Mouse (Mus musculus) ES-E14 (cell line): ENCODE data around the gene Atp6v1a. TPM values are rescaled to one million over a fixed set of nuclear protein-coding genes. Genes with fewer than 3 reads are reported as not detected.

Experiments
- DNase-seq: peaks from one replicate; pipeline ENCODE4 v3.0.0-alpha.2; 2013; ENCODE audit warnings: low read depth, low spot score
- H3K27ac ChIP-seq: 2 replicates; pipeline ENCODE4 v1.5.1; 2012; ENCODE audit warnings: low read depth, mild to moderate bottlenecking, low read length, moderate library complexity, mixed read lengths; ENCODE audit not compliant: poor library complexity, insufficient read depth, severe bottlenecking
- H3K36me3 ChIP-seq: 2 replicates; pipeline ENCODE4 v1.6.1; 2012; ENCODE audit warnings: mild to moderate bottlenecking, low read length, moderate library complexity, mixed read lengths; ENCODE audit not compliant: control insufficient read depth, poor library complexity, insufficient read depth, severe bottlenecking
- H3K4me1 ChIP-seq, 2 experiments: fragments of 150-350 bp in 1 of 2; sonication (generic) in 1 of 2; 2 replicates each; pipeline ENCODE4 v1.6.1; 2012; ENCODE audit warnings: low read length in 2 of 2, mild to moderate bottlenecking in 1 of 2, mixed read lengths in 1 of 2; ENCODE audit not compliant: control insufficient read depth in 2 of 2, insufficient read depth in 2 of 2, poor library complexity in 1 of 2
- H3K4me3 ChIP-seq, 2 experiments: fragments of 150-350 bp in 1 of 2; sonication (generic) in 1 of 2; 2 replicates each; pipeline ENCODE4 v1.5.1; 2012; ENCODE audit warnings: low read length in 2 of 2, low read depth in 1 of 2, mild to moderate bottlenecking in 1 of 2, mixed read lengths in 1 of 2; ENCODE audit not compliant: insufficient read depth in 1 of 2, poor library complexity in 1 of 2, severe bottlenecking in 1 of 2
- H3K9ac ChIP-seq: 2 replicates; pipeline ENCODE4 v1.6.1; 2012; ENCODE audit warnings: low read depth, mild to moderate bottlenecking, low read length, mixed read lengths; ENCODE audit not compliant: poor library complexity, insufficient read depth, severe bottlenecking
- H3K9me3 ChIP-seq: fragments of 150-350 bp; sonication (generic); 2 replicates; pipeline ENCODE4 v1.6.1; 2012; ENCODE audit warnings: low read depth, mild to moderate bottlenecking, low read length; ENCODE audit not compliant: control insufficient read depth, insufficient read depth
- CHD2 ChIP-seq: IDR thresholded peaks from 2 replicates; pipeline ENCODE4 v1.6.1; 2014; ENCODE audit warnings: mild to moderate bottlenecking, low read depth, low read length, inconsistent platforms
- HCFC1 ChIP-seq: IDR thresholded peaks from 2 replicates; pipeline ENCODE4 v1.6.1; 2012; ENCODE audit warnings: low read length, inconsistent platforms, borderline replicate concordance; ENCODE audit not compliant: insufficient read depth
- MAFK ChIP-seq: IDR thresholded peaks from 2 replicates; pipeline ENCODE4 v1.6.1; 2014; ENCODE audit warnings: mild to moderate bottlenecking, low read depth, low read length, inconsistent platforms; ENCODE audit not compliant: insufficient read depth
- ZC3H11A ChIP-seq: IDR thresholded peaks from 2 replicates; pipeline ENCODE4 v1.6.1; 2012; ENCODE audit warnings: low read depth, mild to moderate bottlenecking, inconsistent platforms, low read length, borderline replicate concordance
- ZNF384 ChIP-seq: IDR thresholded peaks from 2 replicates; pipeline ENCODE4 v1.6.1; 2012; ENCODE audit warnings: low read depth, low read length, inconsistent platforms
- in situ Hi-C, 2 experiments: fragments of 600-800 bp; cut with MboI; formaldehyde crosslinking; loops; one replicate each; pipeline ENCODE4 v1.15.1; 2025; ENCODE audit warnings: low sequenced_read_pairs in 2 of 2, inconsistent platforms in 1 of 2; ENCODE audit not compliant: unreplicated experiment in 2 of 2
- total RNA-seq: library from RNA; depleted of rRNA; stranded (reverse); fragments of 300-350 nt; gene quantifications from 2 replicates; pipeline ENCODE4 v1.2.3, GENCODE M21; 2012

Gene Atp6v1a
- total RNA-seq, 1 experiment, result 82.8 TPM

DNA sequence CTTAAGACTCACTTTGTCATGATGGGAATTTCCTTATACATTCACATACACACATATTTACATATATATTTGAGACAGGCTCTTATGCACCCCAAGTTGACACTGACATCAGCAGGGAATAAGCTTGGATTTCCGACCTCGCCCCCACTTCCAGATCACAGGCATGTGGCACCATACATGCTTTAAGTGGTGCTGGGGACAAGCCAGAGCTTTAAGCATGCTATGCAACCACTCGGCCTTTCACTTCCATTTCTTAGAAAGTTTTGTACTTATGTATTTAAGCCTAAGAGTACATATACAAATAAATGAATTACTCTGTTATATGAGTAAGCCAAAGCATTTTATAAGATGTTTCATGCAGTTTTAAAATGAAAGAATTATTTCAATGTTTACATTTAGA is 6.3 kb downstream of the Atp6v1a start:
- TF ChIP-seq MAFK (no peak), ZNF384 (no peak), CHD2 (no peak), HCFC1 (no peak), ZC3H11A (no peak)
- in situ Hi-C loops, result no loop called here
- peaks cover 0 to 4% of the 10 kb centered on the region in 2 experiments; a peak in 1 of 4 replicates for H3K4me1 ChIP-seq
- DNase-seq, result no peak
- H3K9me3 ChIP-seq, result no peaks in the 10 kb centered on the region
- H3K4me3 ChIP-seq, result no peak overlapping the region
- no peaks in the 10 kb centered on the region for H3K36me3 ChIP-seq
- H3K9ac ChIP-seq, result no peak overlapping the region
- H3K27ac ChIP-seq, result no peak overlapping the region

DNA sequence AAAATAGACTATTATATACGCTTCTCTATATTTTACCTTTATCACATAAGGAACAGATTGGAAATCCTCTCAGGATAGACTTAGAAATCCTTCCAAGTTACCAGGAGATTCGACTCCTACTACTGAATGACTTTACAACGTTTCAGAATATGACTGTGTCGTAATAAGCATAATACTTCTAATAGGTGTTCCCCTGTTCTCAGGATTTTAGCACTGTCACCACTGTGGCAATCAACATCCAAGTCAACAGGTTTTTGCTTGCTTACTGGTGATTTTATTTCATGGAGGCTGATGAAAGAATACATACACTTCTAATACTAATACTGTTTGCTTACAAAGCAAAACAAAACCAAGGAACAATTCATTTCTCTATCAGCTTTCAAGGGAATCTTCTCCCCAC is 7.2 kb downstream of the Atp6v1a start:
- H3K4me1 ChIP-seq, result peaks cover 0 to 4% of the 10 kb centered on the region in 2 experiments; a peak in 1 of 4 replicates
- no peak overlapping the region for H3K4me3 ChIP-seq
- H3K9ac ChIP-seq, result no peak overlapping the region
- in situ Hi-C loops, result no loop called here
- H3K36me3 ChIP-seq, result no peaks in the 10 kb centered on the region
- no peak for DNase-seq
- no peaks in the 10 kb centered on the region for H3K9me3 ChIP-seq
- H3K27ac ChIP-seq, result no peak overlapping the region
- no peak for TF ChIP-seq ZNF384
- no peak for TF ChIP-seq CHD2
- TF ChIP-seq MAFK, result no peak
- no peak for TF ChIP-seq HCFC1
- TF ChIP-seq ZC3H11A, result no peak

DNA sequence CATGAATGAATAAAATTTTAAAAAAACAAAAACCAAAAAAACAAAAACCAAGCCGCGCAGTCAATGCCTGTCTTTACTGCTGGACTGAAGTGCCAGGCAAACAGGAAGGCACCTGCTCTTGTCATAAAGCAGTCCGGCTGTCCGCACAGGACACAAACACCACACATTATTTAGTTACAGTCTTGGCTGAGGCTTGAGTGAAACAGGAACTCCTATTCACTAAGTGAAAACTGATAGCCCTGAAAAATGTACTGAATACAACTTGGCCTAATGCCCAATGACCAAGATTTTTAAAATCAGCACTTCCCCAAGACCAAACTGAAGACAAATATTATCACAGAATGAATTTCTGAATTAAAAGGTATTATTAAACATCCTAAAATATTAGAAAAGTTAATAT is 13.1 kb downstream of the Atp6v1a start:
- Histone ChIP-seq H3K27ac (no peak overlapping the region), H3K9me3 (no peaks in the 10 kb centered on the region), H3K9ac (no peak overlapping the region), H3K4me1 (peaks cover 0 to 2% of the 10 kb centered on the region in 2 experiments; a peak in 1 of 4 replicates), H3K36me3 (no peaks in the 10 kb centered on the region), H3K4me3 (no peak overlapping the region)
- DNase-seq, result no peak
- in situ Hi-C loops, result no loop called here
- no peak for TF ChIP-seq HCFC1
- no peak for TF ChIP-seq ZC3H11A
- no peak for TF ChIP-seq ZNF384
- TF ChIP-seq CHD2, result no peak
- TF ChIP-seq MAFK, result no peak

DNA sequence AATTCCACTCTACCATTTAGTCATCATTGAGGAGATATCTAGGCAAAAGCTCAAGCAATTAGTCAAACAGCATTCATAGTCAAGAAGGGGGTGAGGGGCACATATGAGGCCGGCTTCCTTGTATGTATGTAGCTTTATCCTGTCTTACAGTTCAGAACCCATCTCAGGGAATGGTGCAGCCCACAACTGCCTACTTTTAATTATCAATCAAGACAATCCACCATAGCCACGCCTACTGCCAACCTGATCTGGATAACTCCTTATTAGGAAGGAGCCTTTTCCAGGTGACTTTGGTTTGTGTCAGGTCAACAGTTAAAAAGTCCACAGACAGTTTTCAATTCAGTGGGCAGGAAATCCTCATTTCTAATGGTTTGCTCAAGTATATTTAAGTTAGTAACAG is 14.1 kb downstream of the Atp6v1a start:
- no peak for DNase-seq
- Histone ChIP-seq H3K4me3 (no peak overlapping the region), H3K27ac (no peak overlapping the region), H3K36me3 (no peaks in the 10 kb centered on the region), H3K4me1 (peaks cover 0 to 2% of the 10 kb centered on the region in 2 experiments; a peak in 1 of 4 replicates), H3K9ac (no peak overlapping the region), H3K9me3 (no peaks in the 10 kb centered on the region)
- TF ChIP-seq ZNF384, result no peak
- TF ChIP-seq HCFC1, result no peak
- TF ChIP-seq ZC3H11A, result no peak
- TF ChIP-seq CHD2, result no peak
- TF ChIP-seq MAFK, result no peak
- in situ Hi-C loops, result no loop called here

DNA sequence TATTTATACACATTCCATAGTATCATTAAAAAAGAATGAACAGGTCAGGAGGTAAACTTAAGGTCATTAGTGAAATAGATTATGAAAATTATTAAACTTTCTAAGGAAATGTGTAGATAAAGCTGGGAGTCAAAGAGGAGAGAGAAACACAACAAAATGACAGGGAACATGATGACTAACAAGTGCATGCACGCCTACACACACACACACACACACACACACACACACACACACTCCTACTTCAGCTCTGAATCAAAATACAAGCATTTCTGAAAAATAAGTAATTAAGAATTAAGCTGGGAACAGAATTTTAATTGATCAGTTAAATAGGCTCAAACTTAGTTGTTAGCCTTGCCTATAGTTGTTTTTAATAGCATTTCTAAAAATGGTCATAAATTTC is 14.8 kb downstream of the Atp6v1a start:
- Histone ChIP-seq H3K4me1 (peaks cover 0 to 2% of the 10 kb centered on the region in 2 experiments; a peak in 1 of 4 replicates), H3K9ac (no peak overlapping the region), H3K4me3 (no peak overlapping the region), H3K36me3 (no peaks in the 10 kb centered on the region), H3K9me3 (no peaks in the 10 kb centered on the region), H3K27ac (no peak overlapping the region)
- in situ Hi-C loops, result no loop called here
- TF ChIP-seq ZC3H11A (no peak), CHD2 (no peak), ZNF384 (no peak), HCFC1 (no peak), MAFK (no peak)
- DNase-seq, result no peak
